Mouse (Mus musculus) forebrain, embryonic 15.5 days (tissue): ENCODE data around the gene Rnf157. TPM values are rescaled to one million over a fixed set of nuclear protein-coding genes. Genes with fewer than 3 reads are reported as not detected.
"Not testable (repeated sequence)": the region's sequence is repeated elsewhere in the genome, so short reads cannot be mapped to it uniquely, and the experiment has no call there.

Experiments used
- ATAC-seq: fragments of 200-750 bp; cut with Nextera tagmentation; replicated peaks from 2 replicates; pipeline ENCODE4 v1.8.0; 2017; ENCODE audit warnings: mild to moderate bottlenecking, moderate TSS enrichment, moderate library complexity
- H3K27ac ChIP-seq: fragments of 300-500 bp; sonication (generic); replicated peaks from 2 replicates; pipeline ENCODE4 v1.5.1; 2015; ENCODE audit warnings: mild to moderate bottlenecking, inconsistent platforms
- H3K27me3 ChIP-seq: fragments of 300-500 bp; sonication (generic); 2 replicates; pipeline ENCODE4 v1.6.1; 2015; ENCODE audit warnings: inconsistent platforms
- H3K36me3 ChIP-seq: fragments of 300-500 bp; sonication (generic); 2 replicates; pipeline ENCODE4 v1.6.1; 2015; ENCODE audit warnings: mild to moderate bottlenecking, inconsistent platforms
- H3K4me1 ChIP-seq: fragments of 300-500 bp; sonication (generic); 2 replicates; pipeline ENCODE4 v1.6.1; 2015; ENCODE audit warnings: inconsistent platforms
- H3K4me2 ChIP-seq: fragments of 300-500 bp; sonication (generic); replicated peaks from 2 replicates; pipeline ENCODE4 v1.6.1; 2015; ENCODE audit warnings: mild to moderate bottlenecking, inconsistent platforms
- H3K4me3 ChIP-seq: fragments of 300-500 bp; sonication (generic); 2 replicates; pipeline ENCODE4 v1.5.1; 2015; ENCODE audit warnings: mild to moderate bottlenecking, inconsistent platforms
- H3K9ac ChIP-seq: fragments of 300-500 bp; sonication (generic); replicated peaks from 2 replicates; pipeline ENCODE4 v1.6.1; 2015; ENCODE audit warnings: mild to moderate bottlenecking, inconsistent platforms
- H3K9me3 ChIP-seq: fragments of 300-500 bp; sonication (generic); 2 replicates; pipeline ENCODE4 v1.6.1; 2016; ENCODE audit warnings: inconsistent platforms
- WGBS: fragments of 180-500 bp; shearing (Covaris S2); methylation state at CpG from one replicate; pipeline ENCODE4 v1.1.7; 2015; ENCODE audit warnings: mixed read lengths; 5-methylcytosine and 5-hydroxymethylcytosine counted together
- polyA plus RNA-seq: library from polyadenylated mRNA; unstranded; fragments of >200 nt; fragmentation: Nextera tagmentation; extraction: Ambion mirVana; gene quantifications from 2 replicates; pipeline ENCODE4 v1.2.1, GENCODE M21; 2015

Rnf157 gene
- polyA plus RNA-seq, 1 experiment from 2014 or later, result 53.4 TPM

DNA sequence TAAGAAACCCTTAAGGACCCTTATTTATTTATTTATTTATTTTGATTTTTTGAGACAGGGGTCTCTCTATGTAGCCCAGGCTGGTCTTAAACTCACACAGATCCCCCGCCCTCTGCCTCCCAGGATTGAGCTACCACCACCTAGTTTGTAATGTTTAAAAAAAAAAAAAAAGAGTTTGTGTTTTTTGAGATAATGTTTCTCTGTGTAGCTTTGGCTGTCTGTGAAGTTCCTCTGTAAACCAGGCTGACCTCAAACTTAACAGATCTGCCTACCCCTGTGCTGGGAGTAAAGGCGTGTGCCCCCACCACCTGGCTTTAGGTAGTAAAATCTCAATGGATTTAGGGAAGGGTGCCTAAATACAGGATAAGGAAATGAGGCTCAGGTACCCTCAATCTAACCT, 46.7 kb downstream of the Rnf157 start:
- Histone ChIP-seq H3K9ac (no peak overlapping the region), H3K4me1 (0 out of 2 replicates have a peak, but pooled peaks cover 2% of the 10 kb centered on the region), H3K4me3 (no peak overlapping the region), H3K36me3 (peaks cover 6% of the 10 kb centered on the region), H3K4me2 (no peak overlapping the region), H3K27ac (no peak overlapping the region), H3K9me3 (no peaks in the 10 kb centered on the region), H3K27me3 (no peaks in the 10 kb centered on the region)
- WGBS, result 84% methylated on average over 2 of the region's 2 CpGs
- no peak for ATAC-seq

DNA sequence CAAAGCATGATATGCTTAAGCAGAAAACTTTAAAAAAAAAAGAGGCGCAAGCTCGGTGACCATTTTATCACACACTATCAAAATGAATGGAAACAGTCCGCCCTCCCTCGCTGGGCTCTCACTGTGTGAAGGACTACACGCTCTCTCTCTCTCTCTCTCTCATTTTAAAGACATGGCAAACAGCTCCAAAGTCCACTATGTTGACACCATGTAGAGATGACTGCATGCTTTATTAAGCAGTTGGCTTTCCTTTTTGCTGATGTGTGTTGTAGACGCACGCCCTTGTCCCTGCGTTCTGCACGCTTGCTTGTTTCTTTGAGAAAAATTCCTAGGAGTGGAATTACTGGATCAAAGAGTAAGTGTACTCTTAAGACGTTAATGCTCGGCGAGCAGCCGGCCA, 47.4 kb downstream of the Rnf157 start:
- Histone ChIP-seq H3K27ac (no peak overlapping the region), H3K36me3 (peaks cover 6% of the 10 kb centered on the region), H3K9ac (no peak overlapping the region), H3K4me2 (no peak overlapping the region), H3K4me1 (0 out of 2 replicates have a peak, but pooled peaks cover 2% of the 10 kb centered on the region), H3K27me3 (no peaks in the 10 kb centered on the region), H3K9me3 (no peaks in the 10 kb centered on the region), H3K4me3 (no peak overlapping the region)
- no peak for ATAC-seq
- WGBS, result 43% methylated on average over 13 of the region's 13 CpGs

DNA sequence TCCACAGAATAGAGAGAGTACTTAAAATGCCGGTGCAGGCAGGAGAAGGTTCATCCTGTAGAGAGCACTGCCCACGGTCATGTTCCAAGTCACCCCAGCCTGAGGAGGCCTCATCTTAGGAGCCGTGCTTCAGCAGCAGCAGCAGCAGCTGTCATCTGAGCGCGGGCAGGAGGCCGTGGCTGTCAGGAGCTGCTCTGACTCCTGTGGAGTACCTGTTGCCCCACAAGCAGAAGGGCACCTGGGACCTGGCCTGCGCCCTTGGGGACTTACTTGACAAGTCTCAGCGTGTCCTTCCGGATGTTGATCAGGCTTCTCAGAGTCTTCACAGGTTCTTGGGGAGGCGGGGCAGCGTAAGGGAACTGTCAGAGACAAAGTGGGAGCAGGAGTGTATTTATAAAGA, 50.8 kb downstream of the Rnf157 start:
- H3K27me3 ChIP-seq, result no peaks in the 10 kb centered on the region
- no peak overlapping the region for H3K9ac ChIP-seq
- no peak overlapping the region for H3K4me3 ChIP-seq
- no peak for ATAC-seq
- H3K27ac ChIP-seq, result no peak overlapping the region
- no peak overlapping the region for H3K4me2 ChIP-seq
- 82% methylated on average over 11 of the region's 11 CpGs for WGBS
- no peaks in the 10 kb centered on the region for H3K9me3 ChIP-seq
- peaks cover 21% of the 10 kb centered on the region for H3K36me3 ChIP-seq
- H3K4me1 ChIP-seq, result no peaks in the 10 kb centered on the region

DNA sequence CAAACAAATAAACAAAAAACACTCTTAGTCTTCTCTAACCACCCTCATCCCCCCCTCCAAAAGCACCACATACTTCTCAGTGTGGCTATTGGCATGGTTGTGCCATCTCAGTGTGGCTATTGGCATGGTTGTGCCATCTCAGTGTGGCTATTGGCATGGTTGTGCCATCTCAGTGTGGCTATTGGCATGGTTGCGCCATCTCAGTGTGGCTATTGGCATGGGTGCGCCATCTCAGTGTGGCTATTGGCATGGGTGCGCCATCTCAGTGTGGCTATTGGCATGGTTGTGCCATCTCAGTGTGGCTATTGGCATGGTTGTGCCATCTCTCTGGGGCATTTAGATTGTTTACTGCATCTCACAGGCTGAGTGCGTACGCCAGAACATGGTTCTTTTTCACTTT, 51.9 kb downstream of the Rnf157 start:
- H3K4me3 ChIP-seq, H3K4me1 ChIP-seq, H3K4me2 ChIP-seq, H3K9me3 ChIP-seq, ATAC-seq, H3K27ac ChIP-seq, H3K9ac ChIP-seq, H3K27me3 ChIP-seq: not testable (repeated sequence)
- peaks cover 26% of the 10 kb centered on the region for H3K36me3 ChIP-seq
- 97% methylated on average over 5 of the region's 5 CpGs for WGBS

DNA sequence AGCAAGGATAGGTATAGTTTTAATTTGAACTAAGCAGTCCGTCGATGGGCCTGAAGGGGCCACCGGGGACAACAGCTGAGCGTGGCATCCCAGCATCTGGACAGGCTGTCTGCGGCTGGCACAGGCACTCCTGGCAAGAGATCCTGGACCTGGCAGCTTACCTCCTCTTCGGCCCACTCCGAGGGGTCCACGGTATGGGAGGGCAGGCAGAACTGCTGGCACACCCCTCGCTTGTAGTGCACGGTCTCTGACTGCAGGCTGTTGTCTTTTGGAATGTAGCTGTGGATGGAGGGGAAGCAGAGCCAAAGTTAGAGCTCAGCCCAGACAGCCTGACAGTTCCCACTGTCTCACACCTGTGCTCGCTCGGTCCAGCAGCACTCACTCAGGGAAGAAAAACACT, 53.2 kb downstream of the Rnf157 start:
- Histone ChIP-seq H3K27ac (no peak overlapping the region), H3K4me1 (no peaks in the 10 kb centered on the region), H3K9ac (no peak overlapping the region), H3K36me3 (peaks cover 38% of the 10 kb centered on the region), H3K27me3 (no peaks in the 10 kb centered on the region), H3K4me2 (no peak overlapping the region), H3K9me3 (no peaks in the 10 kb centered on the region), H3K4me3 (no peak overlapping the region)
- no peak for ATAC-seq
- WGBS, result 80% methylated on average over 12 of the region's 12 CpGs

DNA sequence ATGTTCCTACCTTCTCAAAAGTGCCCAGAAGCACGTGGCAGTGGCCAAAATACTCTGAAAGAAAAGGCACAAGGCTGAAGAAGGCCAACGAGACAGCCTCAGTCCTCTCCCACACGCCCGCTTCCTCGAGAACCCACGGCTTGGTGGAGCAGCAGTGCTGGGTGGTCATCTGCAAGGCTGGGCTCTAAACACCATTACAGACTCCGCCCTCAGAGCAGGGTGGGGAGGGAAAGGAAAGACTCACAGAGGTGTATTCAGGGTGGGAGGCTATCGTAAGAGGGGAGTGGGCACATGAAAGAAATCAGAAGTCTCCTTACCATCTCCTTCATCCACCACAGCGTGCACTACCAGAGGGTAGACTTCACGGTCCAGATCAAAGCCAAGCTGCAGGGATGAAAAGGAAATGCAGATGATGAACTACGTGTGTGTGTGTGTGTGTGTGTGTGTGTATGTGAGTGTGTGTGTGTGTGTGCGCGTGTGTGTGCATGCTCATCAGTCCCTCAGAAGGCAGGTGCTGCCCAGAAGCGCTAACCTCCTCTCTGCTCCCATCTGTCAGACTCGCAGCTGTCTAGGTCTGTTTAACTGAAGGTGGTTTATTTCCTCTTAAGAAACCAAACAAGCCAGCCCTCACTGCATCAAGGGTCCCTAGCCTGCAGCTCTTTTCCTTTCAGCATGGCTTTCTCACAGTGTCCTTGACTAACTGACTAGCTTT, 53.8 kb downstream of the Rnf157 start:
- Histone ChIP-seq H3K4me2 (no peak overlapping the region), H3K9ac (no peak overlapping the region), H3K36me3 (peaks cover 44% of the 10 kb centered on the region), H3K9me3 (no peaks in the 10 kb centered on the region), H3K4me1 (no peaks in the 10 kb centered on the region), H3K27ac (no peak overlapping the region), H3K27me3 (no peaks in the 10 kb centered on the region), H3K4me3 (no peak overlapping the region)
- WGBS, result 75% methylated on average over 15 of the region's 15 CpGs
- ATAC-seq, result no peak

DNA sequence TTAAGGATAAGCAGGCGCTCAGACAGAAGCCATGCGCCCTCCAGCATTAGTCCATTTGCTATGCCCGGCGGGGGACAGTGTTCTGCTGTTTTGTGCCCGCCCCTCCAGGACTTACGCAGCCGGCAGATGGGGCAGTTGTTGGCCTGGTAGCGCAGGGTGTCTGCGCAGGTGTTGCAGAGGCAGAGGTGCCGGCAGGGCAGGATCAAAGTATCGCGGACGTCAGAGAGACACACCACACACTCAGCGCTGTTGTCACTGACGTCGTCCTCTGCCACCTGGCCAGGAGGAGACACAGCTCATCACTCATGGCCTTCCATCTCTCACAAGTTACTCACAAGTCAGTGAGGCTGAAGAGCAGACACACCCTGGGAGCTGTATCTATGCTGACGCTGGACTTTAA, 58.3 kb downstream of the Rnf157 start:
- H3K9ac ChIP-seq, result no peak overlapping the region
- peaks cover 63% of the 10 kb centered on the region for H3K36me3 ChIP-seq

DNA sequence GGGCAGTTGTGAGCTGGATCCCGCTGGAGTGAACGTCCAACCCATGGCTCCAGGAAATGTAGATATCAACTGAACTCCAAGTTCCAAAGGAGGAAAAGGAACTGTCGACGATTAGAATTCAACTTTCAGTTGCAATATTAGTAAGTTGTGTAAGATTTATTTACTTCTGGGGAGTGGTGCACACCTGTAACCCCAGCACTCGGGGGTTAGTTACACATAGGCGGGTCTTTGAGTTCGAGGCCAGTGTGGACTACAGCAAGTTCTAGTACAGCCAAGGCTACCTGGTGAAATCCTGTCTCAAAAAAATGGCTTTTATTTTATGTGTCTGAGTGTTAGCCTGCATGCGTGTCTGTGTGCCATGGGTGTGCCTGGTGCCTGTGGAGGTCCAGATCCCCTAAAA, 59.3 kb downstream of the Rnf157 start:
- 95% methylated on average over 8 of the region's 8 CpGs for WGBS
- ATAC-seq, result no peak
- H3K27ac ChIP-seq, result no peak overlapping the region
- no peaks in the 10 kb centered on the region for H3K9me3 ChIP-seq
- H3K4me3 ChIP-seq, result no peak overlapping the region
- H3K36me3 ChIP-seq, result peaks cover 57% of the 10 kb centered on the region
- no peak overlapping the region for H3K9ac ChIP-seq
- no peaks in the 10 kb centered on the region for H3K27me3 ChIP-seq
- no peak overlapping the region for H3K4me2 ChIP-seq
- H3K4me1 ChIP-seq, result no peaks in the 10 kb centered on the region

More for the DNA sequence above, 58.3 kb downstream of the Rnf157 start:
- H3K27ac ChIP-seq, result no peak overlapping the region
- no peaks in the 10 kb centered on the region for H3K4me1 ChIP-seq
- no peak overlapping the region for H3K4me3 ChIP-seq
- ATAC-seq, result no peak
- WGBS, result 45% methylated on average over 17 of the region's 17 CpGs
- no peaks in the 10 kb centered on the region for H3K9me3 ChIP-seq
- H3K4me2 ChIP-seq, result no peak overlapping the region
- no peaks in the 10 kb centered on the region for H3K27me3 ChIP-seq

DNA sequence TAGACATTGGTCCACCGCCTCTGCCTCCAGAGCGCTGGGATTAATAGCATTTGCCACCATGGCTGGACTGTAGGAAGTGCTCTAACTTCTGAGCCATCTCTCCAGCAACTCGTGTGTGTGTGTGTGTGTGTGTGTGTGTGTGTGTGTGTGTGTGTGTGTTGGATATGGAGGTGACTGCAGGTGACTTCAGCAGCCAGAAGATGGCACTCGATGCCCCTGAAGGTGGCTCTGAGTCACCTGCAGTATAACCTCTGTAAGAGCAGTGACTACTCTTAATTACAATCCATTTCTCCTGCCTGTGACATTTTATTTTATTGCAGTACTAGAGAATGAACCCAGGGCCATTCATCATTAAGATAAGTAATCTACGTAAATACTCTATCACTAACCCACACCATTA, 61.5 kb downstream of the Rnf157 start:
- no peak overlapping the region for H3K27ac ChIP-seq
- no peak overlapping the region for H3K4me2 ChIP-seq
- peaks cover 66% of the 10 kb centered on the region for H3K36me3 ChIP-seq
- ATAC-seq, result no peak
- no peaks in the 10 kb centered on the region for H3K27me3 ChIP-seq
- no peaks in the 10 kb centered on the region for H3K4me1 ChIP-seq
- no peaks in the 10 kb centered on the region for H3K9me3 ChIP-seq
- H3K9ac ChIP-seq, result no peak overlapping the region
- WGBS, result 94% methylated on average over 5 of the region's 5 CpGs
- H3K4me3 ChIP-seq, result no peak overlapping the region

DNA sequence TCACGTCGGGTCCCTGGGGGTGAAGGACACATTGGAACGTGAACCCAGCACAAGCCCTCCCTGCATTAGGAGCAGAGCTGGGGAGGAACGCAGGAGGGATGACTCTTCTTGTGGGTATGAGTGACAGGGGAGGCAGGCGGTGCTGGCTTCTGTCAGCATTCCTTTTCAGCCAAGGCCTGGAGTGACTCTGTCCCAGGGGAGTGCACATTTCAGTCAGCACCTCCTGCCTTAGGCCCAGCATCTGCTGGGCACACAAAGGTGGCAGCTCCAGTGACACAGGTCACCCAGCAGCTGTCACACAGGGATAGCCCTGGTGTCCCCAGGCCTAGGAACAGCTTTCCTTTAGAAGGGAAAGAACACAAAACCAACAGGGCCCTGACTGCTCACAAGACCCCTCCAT, 64.9 kb downstream of the Rnf157 start:
- no peaks in the 10 kb centered on the region for H3K9me3 ChIP-seq
- 83% methylated on average over 5 of the region's 5 CpGs for WGBS
- no peak overlapping the region for H3K27ac ChIP-seq
- H3K36me3 ChIP-seq, result peaks cover 59% of the 10 kb centered on the region
- no peaks in the 10 kb centered on the region for H3K27me3 ChIP-seq
- no peaks in the 10 kb centered on the region for H3K4me1 ChIP-seq
- H3K4me3 ChIP-seq, result no peak overlapping the region
- no peak for ATAC-seq
- H3K4me2 ChIP-seq, result no peak overlapping the region
- H3K9ac ChIP-seq, result no peak overlapping the region

DNA sequence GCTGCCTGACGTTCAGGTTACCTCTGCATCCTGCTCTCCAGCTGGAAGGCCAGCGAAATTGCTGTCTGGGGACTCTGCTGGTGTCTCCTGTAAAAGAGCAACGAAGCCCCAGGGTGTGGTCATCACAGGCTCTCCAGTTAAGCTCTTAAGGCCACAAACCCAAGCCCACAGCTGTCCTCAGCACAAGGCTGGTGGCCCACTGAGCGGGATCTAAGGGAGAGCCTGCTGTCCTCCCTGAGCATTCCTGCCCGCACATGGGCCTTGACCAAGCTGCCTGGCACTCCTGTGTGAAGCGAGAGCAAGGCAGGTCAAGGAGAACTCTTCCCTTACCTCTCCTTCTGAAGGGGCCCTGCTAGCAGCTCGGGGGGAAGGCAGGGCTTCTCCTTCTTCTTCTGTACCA, 65.8 kb downstream of the Rnf157 start:
- no peak overlapping the region for H3K9ac ChIP-seq
- no peak for ATAC-seq
- no peaks in the 10 kb centered on the region for H3K9me3 ChIP-seq
- H3K4me1 ChIP-seq, result no peaks in the 10 kb centered on the region
- no peak overlapping the region for H3K4me3 ChIP-seq
- WGBS, result 84% methylated on average over 7 of the region's 7 CpGs
- no peak overlapping the region for H3K27ac ChIP-seq
- no peaks in the 10 kb centered on the region for H3K27me3 ChIP-seq
- no peak overlapping the region for H3K4me2 ChIP-seq
- H3K36me3 ChIP-seq, result peaks cover 62% of the 10 kb centered on the region

DNA sequence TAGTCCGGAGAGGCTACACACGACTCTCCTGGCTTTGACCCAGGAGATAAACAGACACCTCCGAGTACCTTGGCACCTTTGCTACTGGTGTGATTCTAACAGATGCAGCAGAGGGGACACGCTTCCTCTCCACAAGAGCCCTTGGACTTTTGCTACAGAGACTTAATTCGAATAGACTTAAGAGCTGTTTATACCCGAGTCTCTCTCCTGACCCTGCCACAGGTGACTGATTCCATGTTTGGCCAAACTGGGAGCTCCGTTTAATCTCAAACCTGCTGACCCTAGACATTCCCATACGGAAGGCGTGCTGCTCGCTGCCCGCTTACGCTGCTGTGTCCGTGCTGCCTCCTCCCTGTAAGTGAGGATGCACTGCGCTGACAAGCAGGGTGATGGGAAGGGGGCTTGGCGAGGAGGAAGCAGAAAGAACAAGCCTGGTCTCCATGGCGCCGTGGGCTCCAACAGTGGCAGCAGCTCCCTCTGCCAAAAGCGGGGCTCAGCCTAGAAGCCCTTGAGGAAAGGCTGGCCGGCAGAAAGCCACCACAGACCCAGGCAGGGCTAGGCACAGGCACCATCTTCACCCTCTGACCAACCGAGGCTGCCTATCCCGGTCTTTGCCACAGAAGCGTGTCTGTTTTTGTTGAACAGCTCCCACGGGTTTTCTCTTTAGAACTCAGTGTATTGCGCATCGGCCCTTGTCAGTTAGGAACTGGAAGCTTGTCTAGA, 70.6 kb downstream of the Rnf157 start:
- H3K4me2 ChIP-seq, result no peak overlapping the region
- H3K36me3 ChIP-seq, result peaks cover 59% of the 10 kb centered on the region
- H3K9ac ChIP-seq, result no peak overlapping the region
- H3K4me1 ChIP-seq, result no peaks in the 10 kb centered on the region
- H3K27me3 ChIP-seq, result no peaks in the 10 kb centered on the region
- no peak for ATAC-seq
- no peak overlapping the region for H3K27ac ChIP-seq
- 69% methylated on average over 25 of the region's 25 CpGs for WGBS
- no peaks in the 10 kb centered on the region for H3K9me3 ChIP-seq
- H3K4me3 ChIP-seq, result no peak overlapping the region
